Mouse (Mus musculus) kidney, adult 2 months (tissue): ENCODE data around the gene Eci2. TPM values are rescaled to one million over a fixed set of nuclear protein-coding genes. Genes with fewer than 3 reads are reported as not detected.

Source experiments
- DNase-seq: peaks from one replicate; pipeline ENCODE4 v3.0.0; 2021
- H3K27ac ChIP-seq: fragments of 200-500 bp; 2 replicates; pipeline ENCODE4 v1.5.1; 2012; ENCODE audit warnings: low read depth, low read length, control low read depth, inconsistent platforms; ENCODE audit not compliant: insufficient read depth
- H3K27me3 ChIP-seq: fragments of 200-500 bp; replicated peaks from 2 replicates; pipeline ENCODE4 v1.6.1; 2012; ENCODE audit warnings: mild to moderate bottlenecking, moderate library complexity, low read length, inconsistent platforms; ENCODE audit not compliant: control insufficient read depth, insufficient read depth
- H3K36me3 ChIP-seq: fragments of 200-500 bp; 2 replicates; pipeline ENCODE4 v1.6.1; 2012; ENCODE audit warnings: mild to moderate bottlenecking, moderate library complexity, low read length, inconsistent platforms; ENCODE audit not compliant: control insufficient read depth, insufficient read depth
- H3K4me1 ChIP-seq: fragments of 200-500 bp; 2 replicates; pipeline ENCODE4 v1.6.1; 2011; ENCODE audit warnings: low read length; ENCODE audit not compliant: control insufficient read depth, insufficient read depth
- H3K4me3 ChIP-seq: fragments of 200-500 bp; 2 replicates; pipeline ENCODE4 v1.5.1; 2011; ENCODE audit warnings: mild to moderate bottlenecking, low read depth, low read length, control low read depth; ENCODE audit not compliant: insufficient read depth
- CTCF ChIP-seq: fragments of 200-500 bp; conservative IDR thresholded peaks from 2 replicates; pipeline ENCODE4 v1.5.1; 2011; ENCODE audit warnings: low read depth, mild to moderate bottlenecking, control low read depth, low read length, moderate library complexity, mixed read lengths; ENCODE audit not compliant: insufficient read depth, insufficient read length
- POLR2A ChIP-seq: fragments of 200-500 bp; IDR thresholded peaks from one replicate; pipeline ENCODE4 v1.6.1; 2011; ENCODE audit warnings: low read depth, low read length, control low read depth
- WGBS: fragments of 180-500 bp; shearing (Covaris S2); methylation state at CpG from one replicate; pipeline ENCODE4 v1.1.7; 2018; 5-methylcytosine and 5-hydroxymethylcytosine counted together
- polyA plus RNA-seq: library from polyadenylated mRNA; depleted of rRNA; stranded (reverse); fragments of >200 nt; gene quantifications from 2 replicates; pipeline ENCODE4 v1.2.3, GENCODE M21; 2012

Gene Eci2
- polyA plus RNA-seq, 1 experiment = 82.5 TPM

GRCm38 (mm10) chr13:35018866-35019536 lies 7.9 kb downstream of the Eci2 start:
- Histone ChIP-seq H3K27me3 (no peaks in the 10 kb centered on the region), H3K36me3 (no peaks in the 10 kb centered on the region), H3K27ac (no peak overlapping the region), H3K4me3 (no peak overlapping the region), H3K4me1 (no peaks in the 10 kb centered on the region; the same call in 1 of the 2 replicates)
- 78% methylated on average over 7 of the region's 7 CpGs for WGBS
- DNase-seq = no peak
- TF ChIP-seq POLR2A = no peak
- no peak for TF ChIP-seq CTCF

- Histone ChIP-seq H3K27ac (no peak overlapping the region), H3K36me3 (no peaks in the 10 kb centered on the region), H3K4me1 (no peaks in the 10 kb centered on the region), H3K4me3 (no peak overlapping the region), H3K27me3 (no peaks in the 10 kb centered on the region)
- WGBS = 89% methylated on average over 6 of the region's 6 CpGs
- no peak for TF ChIP-seq CTCF
- TF ChIP-seq POLR2A = no peak
- no peak for DNase-seq
These were observed 9.5 kb downstream of the Eci2 start for GRCm38 (mm10) chr13:35017392-35017791.

GRCm38 (mm10) chr13:35016067-35016466 lies 10.8 kb downstream of the Eci2 start:
- Histone ChIP-seq H3K27me3 (no peaks in the 10 kb centered on the region), H3K27ac (no peak overlapping the region), H3K36me3 (no peaks in the 10 kb centered on the region), H3K4me3 (no peak overlapping the region), H3K4me1 (no peaks in the 10 kb centered on the region)
- DNase-seq = no peak
- TF ChIP-seq CTCF (no peak), POLR2A (no peak)
- WGBS = 100% methylated on average over 1 of the region's 1 CpGs

GRCm38 (mm10) chr13:34995925-34996324 lies 31.0 kb downstream of the Eci2 start:
- WGBS = 40% methylated on average over 2 of the region's 2 CpGs
- peaks cover 21% of the 10 kb centered on the region for H3K4me1 ChIP-seq
- no peak overlapping the region for H3K4me3 ChIP-seq
- peak; percentile 75 for DNase-seq
- H3K27ac ChIP-seq = no peak overlapping the region
- no peaks in the 10 kb centered on the region for H3K27me3 ChIP-seq
- TF ChIP-seq POLR2A = no peak
- TF ChIP-seq CTCF = no peak
- no peaks in the 10 kb centered on the region for H3K36me3 ChIP-seq

- H3K27ac ChIP-seq = peak overlapping the region; percentile 91
- H3K4me3 ChIP-seq = peak overlapping the region; percentile 75
- TF ChIP-seq CTCF = no peak
- peak; percentile 91 for TF ChIP-seq POLR2A
- 2% methylated on average over 33 of the region's 33 CpGs for WGBS
- H3K36me3 ChIP-seq = peaks cover 4% of the 10 kb centered on the region
- peak; percentile 99 for DNase-seq
- no peaks in the 10 kb centered on the region for H3K27me3 ChIP-seq
- H3K4me1 ChIP-seq = peaks cover 25% of the 10 kb centered on the region
These were observed 32.7 kb downstream of the Eci2 start for GRCm38 (mm10) chr13:34993983-34994811.

GRCm38 (mm10) chr13:34993595-34993982 lies 33.3 kb downstream of the Eci2 start:
- DNase-seq = no peak
- under 1% methylated on average over 22 of the region's 22 CpGs for WGBS
- Histone ChIP-seq H3K36me3 (peaks cover 4% of the 10 kb centered on the region), H3K27me3 (no peaks in the 10 kb centered on the region), H3K4me3 (peak overlapping the region; percentile 75), H3K27ac (peak overlapping the region; percentile 86), H3K4me1 (peaks cover 25% of the 10 kb centered on the region)
- TF ChIP-seq POLR2A (no peak), CTCF (no peak)

GRCm38 (mm10) chr13:34993085-34993484 lies 33.8 kb downstream of the Eci2 start:
- peak overlapping the region; percentile 75; the same call in 1 of the 2 replicates for H3K4me3 ChIP-seq
- TF ChIP-seq CTCF (no peak), POLR2A (no peak)
- no peaks in the 10 kb centered on the region for H3K27me3 ChIP-seq
- H3K27ac ChIP-seq = peak overlapping the region; percentile 41; the same call in 1 of the 2 replicates
- 45% methylated on average over 4 of the region's 4 CpGs for WGBS
- DNase-seq = no peak
- H3K36me3 ChIP-seq = peaks cover 4% of the 10 kb centered on the region
- H3K4me1 ChIP-seq = peaks cover 25% of the 10 kb centered on the region
